Mouse (Mus musculus) CH12.LX (cell line): ENCODE data around the gene Hcar2.

Experiments
- CHD2 ChIP-seq: IDR thresholded peaks from 2 replicates; pipeline ENCODE4 v1.6.1; 2011; ENCODE audit warnings: low read length, improper control_type of control experiment
- CTCF ChIP-seq, 2 experiments: IDR thresholded peaks in 1 of 2; conservative IDR thresholded peaks in 1 of 2; 2 replicates each; pipeline ENCODE4 v1.5.1; 2011 to 2012; ENCODE audit warnings: low read depth in 2 of 2, low read length in 2 of 2, improper control_type of control experiment in 1 of 2, inconsistent platforms in 1 of 2, mild to moderate bottlenecking in 1 of 2, moderate library complexity in 1 of 2
- EP300 ChIP-seq: IDR thresholded peaks from 2 replicates; pipeline ENCODE4 v1.6.1; 2011; ENCODE audit warnings: low read length, improper control_type of control experiment
- HCFC1 ChIP-seq: IDR thresholded peaks from 2 replicates; pipeline ENCODE4 v1.6.1; 2012; ENCODE audit warnings: low read depth, mild to moderate bottlenecking, inconsistent platforms, low read length, improper control_type of control experiment
- JUND ChIP-seq: conservative IDR thresholded peaks from 2 replicates; pipeline ENCODE4 v1.6.1; 2011; ENCODE audit warnings: low read depth, low read length, improper control_type of control experiment
- NELFE ChIP-seq: IDR thresholded peaks from 2 replicates; pipeline ENCODE4 v1.6.1; 2011; ENCODE audit warnings: low read depth, low read length, improper control_type of control experiment
- PAX5 ChIP-seq: IDR thresholded peaks from 2 replicates; pipeline ENCODE4 v1.6.1; 2012; ENCODE audit warnings: low read length, inconsistent platforms, mixed read lengths
- POLR2A ChIP-seq: IDR thresholded peaks from 2 replicates; pipeline ENCODE4 v1.6.1; 2011; ENCODE audit warnings: low read depth, mild to moderate bottlenecking, improper control_type of control experiment, low read length
- RAD21 ChIP-seq: IDR thresholded peaks from 2 replicates; pipeline ENCODE4 v1.6.1; 2011; ENCODE audit warnings: low read depth, mild to moderate bottlenecking, low read length, improper control_type of control experiment, moderate library complexity
- RCOR1 ChIP-seq: conservative IDR thresholded peaks from 2 replicates; pipeline ENCODE4 v1.6.1; 2012; ENCODE audit warnings: low read depth, mild to moderate bottlenecking, inconsistent platforms, low read length, improper control_type of control experiment
- ZNF384 ChIP-seq: IDR thresholded peaks from 2 replicates; pipeline ENCODE4 v1.6.1; 2012; ENCODE audit warnings: low read depth, low read length, improper control_type of control experiment, inconsistent platforms

- no peak for TF ChIP-seq CTCF (conservative IDR thresholded peaks at IDR 0.05 in 1 of 2, IDR thresholded peaks at IDR 0.05 in 1 of 2; ENCODE audit: low read depth in 2 of 2, low read length in 2 of 2)
- TF ChIP-seq ZNF384, result no peak
- no peak for TF ChIP-seq EP300
- TF ChIP-seq PAX5, result no peak
- TF ChIP-seq RCOR1, result no peak
- no peak for TF ChIP-seq RAD21
- TF ChIP-seq POLR2A, result no peak
- no peak for TF ChIP-seq CHD2
- no peak for TF ChIP-seq NELFE
- TF ChIP-seq HCFC1, result no peak
- no peak for TF ChIP-seq JUND
Measured at GRCm38 (mm10) chr5:123907631-123907977, 42.3 kb upstream of the Hcar2 start.
